Mouse (Mus musculus) small intestine, adult 2 months (tissue): Measurements from ENCODE around the gene Slc12a5.

ENCODE experiments used
- CTCF ChIP-seq: fragments of 200-500 bp; IDR thresholded peaks from 2 replicates; pipeline ENCODE4 v1.5.1; 2012; ENCODE audit warnings: low read depth, mild to moderate bottlenecking, control low read depth, inconsistent platforms, low read length, moderate library complexity, mixed read lengths; ENCODE audit not compliant: insufficient replicate concordance, insufficient read length; ENCODE audit errors: extremely low read depth
- POLR2A ChIP-seq: fragments of 200-500 bp; IDR thresholded peaks from 2 replicates; pipeline ENCODE4 v1.6.1; 2012; ENCODE audit warnings: low read depth, mild to moderate bottlenecking, control low read depth, inconsistent platforms, low read length, moderate library complexity

GRCm38 (mm10) chr2:165027163-165027562 is 66.6 kb downstream of the Slc12a5 start:
- no peak for TF ChIP-seq POLR2A
- TF ChIP-seq CTCF: no peak
